Mouse (Mus musculus) heart, embryonic 14.5 days (tissue): ENCODE data around the gene Hebp1. TPM values are rescaled to one million over a fixed set of nuclear protein-coding genes. Genes with fewer than 3 reads are reported as not detected.

Experiments
- ATAC-seq: fragments of 200-750 bp; cut with Nextera tagmentation; 2 replicates; pipeline ENCODE4 v1.8.0; 2017; ENCODE audit warnings: low read depth, moderate TSS enrichment; ENCODE audit not compliant: insufficient number of reproducible peaks, insufficient read depth, low FRiP score
- H3K27ac ChIP-seq, 2 experiments: fragments of 200-500 bp in 1 of 2; fragments of 300-500 bp in 1 of 2; sonication (generic) in 1 of 2; replicated peaks in 1 of 2; 2 replicates each; pipeline ENCODE4 v1.5.1; 2012 to 2014; ENCODE audit warnings: low read depth in 2 of 2, low read length in 2 of 2, control low read depth in 1 of 2, mild to moderate bottlenecking in 1 of 2, mixed read lengths in 1 of 2; ENCODE audit not compliant: control insufficient read depth in 1 of 2, insufficient read depth in 1 of 2
- H3K27me3 ChIP-seq: fragments of 300-500 bp; sonication (generic); 2 replicates; pipeline ENCODE4 v1.6.1; 2014; ENCODE audit warnings: mild to moderate bottlenecking, low read length, control low read depth; ENCODE audit not compliant: control insufficient read depth, insufficient read depth
- H3K36me3 ChIP-seq: fragments of 300-500 bp; sonication (generic); 2 replicates; pipeline ENCODE4 v1.6.1; 2014; ENCODE audit warnings: mild to moderate bottlenecking, control low read depth, low read length, mixed read lengths; ENCODE audit not compliant: control insufficient read depth, insufficient read depth
- H3K4me1 ChIP-seq, 2 experiments: fragments of 200-500 bp in 1 of 2; fragments of 300-500 bp in 1 of 2; sonication (generic) in 1 of 2; 2 replicates each; pipeline ENCODE4 v1.6.1; 2012 to 2014; ENCODE audit warnings: low read length in 2 of 2, control low read depth in 1 of 2, mixed read lengths in 1 of 2; ENCODE audit not compliant: control insufficient read depth in 2 of 2, insufficient read depth in 2 of 2
- H3K4me2 ChIP-seq: fragments of 300-500 bp; sonication (generic); 2 replicates; pipeline ENCODE4 v1.6.1; 2014; ENCODE audit warnings: mild to moderate bottlenecking, low read length
- H3K4me3 ChIP-seq, 2 experiments: fragments of 200-500 bp in 1 of 2; fragments of 300-500 bp in 1 of 2; sonication (generic) in 1 of 2; 2 replicates each; pipeline ENCODE4 v1.5.1; 2012 to 2014; ENCODE audit warnings: low read length in 2 of 2, mild to moderate bottlenecking in 2 of 2, control low read depth in 1 of 2, low read depth in 1 of 2, moderate library complexity in 1 of 2; ENCODE audit not compliant: control insufficient read depth in 1 of 2, insufficient read depth in 1 of 2
- H3K9ac ChIP-seq: fragments of 300-500 bp; sonication (generic); 2 replicates; pipeline ENCODE4 v1.6.1; 2014; ENCODE audit warnings: mild to moderate bottlenecking, low read length
- H3K9me3 ChIP-seq: fragments of 300-500 bp; sonication (generic); 2 replicates; pipeline ENCODE4 v1.6.1; 2016; ENCODE audit warnings: low read length, control low read depth; ENCODE audit not compliant: control insufficient read depth
- WGBS: fragments of 180-500 bp; shearing (Covaris S2); extraction: QIAGEN DNeasy Blood & Tissue Kit; methylation state at CpG from one replicate; pipeline ENCODE4 v1.1.7; 2014; 5-methylcytosine and 5-hydroxymethylcytosine counted together
- polyA plus RNA-seq: library from polyadenylated mRNA; unstranded; fragments of >200 nt; fragmentation: Nextera tagmentation; extraction: Ambion mirVana; gene quantifications from 2 replicates; pipeline ENCODE4 v1.2.1, GENCODE M21; 2014

The Hebp1 gene
- polyA plus RNA-seq, 1 experiment from 2014 or later = 9.2 TPM

DNA sequence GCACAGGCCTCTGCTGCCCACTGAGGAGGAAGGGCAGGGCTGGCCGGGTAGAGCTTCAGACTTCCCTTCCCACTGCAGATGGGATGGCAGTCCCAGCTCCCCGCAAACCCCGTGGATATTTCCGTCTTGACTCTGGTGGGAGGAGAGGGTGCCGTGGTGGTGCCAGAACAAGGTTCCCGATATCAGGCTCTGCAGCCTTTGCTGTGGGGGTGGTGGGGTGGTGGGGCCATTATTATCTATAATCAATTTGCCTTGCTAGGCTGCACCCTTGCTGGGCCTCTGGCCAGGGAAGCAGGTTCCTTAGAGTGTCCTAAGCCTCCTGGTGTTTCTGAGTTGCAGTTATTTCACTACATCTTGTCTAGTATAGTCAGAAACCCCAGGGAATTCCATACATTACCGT is 13.3 kb upstream of the Hebp1 start:
- no peak overlapping the region for H3K27ac ChIP-seq
- 71% methylated on average over 7 of the region's 7 CpGs for whole genome bisulfite sequencing
- H3K9ac ChIP-seq = no peak overlapping the region
- H3K9me3 ChIP-seq = no peaks in the 10 kb centered on the region
- no peak for ATAC-seq
- no peak overlapping the region for H3K4me3 ChIP-seq
- H3K36me3 ChIP-seq = no peaks in the 10 kb centered on the region
- peaks cover 17% of the 10 kb centered on the region; the same call in 1 of the 2 replicates for H3K27me3 ChIP-seq
- no peaks in the 10 kb centered on the region for H3K4me1 ChIP-seq
- H3K4me2 ChIP-seq = no peak overlapping the region

DNA sequence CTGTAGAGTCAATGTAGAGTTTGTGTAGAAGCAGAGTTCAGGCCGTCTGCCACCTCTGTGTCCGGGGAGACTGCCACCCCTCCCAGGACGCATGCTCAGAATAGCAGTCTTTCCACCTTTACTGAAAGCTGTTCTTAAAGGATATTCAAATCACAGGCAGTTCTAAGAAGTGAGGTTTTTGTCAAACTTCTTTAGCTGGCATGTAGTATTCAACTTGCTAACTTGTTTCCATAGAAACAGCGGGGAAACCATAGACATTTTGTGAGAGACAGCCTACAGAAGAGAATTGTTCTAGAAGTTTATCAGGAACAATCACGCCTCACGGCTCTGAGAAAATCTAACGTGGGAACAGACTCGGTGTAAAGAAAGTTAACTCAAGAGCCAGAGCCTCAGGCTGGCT is 9.1 kb upstream of the Hebp1 start:
- ATAC-seq = no peak
- no peak overlapping the region for H3K9ac ChIP-seq
- H3K4me1 ChIP-seq = no peaks in the 10 kb centered on the region
- no peaks in the 10 kb centered on the region for H3K27me3 ChIP-seq
- H3K36me3 ChIP-seq = no peaks in the 10 kb centered on the region
- WGBS = 77% methylated on average over 8 of the region's 8 CpGs
- H3K9me3 ChIP-seq = no peaks in the 10 kb centered on the region
- H3K27ac ChIP-seq = no peak overlapping the region
- no peak overlapping the region for H3K4me3 ChIP-seq
- H3K4me2 ChIP-seq = no peak overlapping the region

DNA sequence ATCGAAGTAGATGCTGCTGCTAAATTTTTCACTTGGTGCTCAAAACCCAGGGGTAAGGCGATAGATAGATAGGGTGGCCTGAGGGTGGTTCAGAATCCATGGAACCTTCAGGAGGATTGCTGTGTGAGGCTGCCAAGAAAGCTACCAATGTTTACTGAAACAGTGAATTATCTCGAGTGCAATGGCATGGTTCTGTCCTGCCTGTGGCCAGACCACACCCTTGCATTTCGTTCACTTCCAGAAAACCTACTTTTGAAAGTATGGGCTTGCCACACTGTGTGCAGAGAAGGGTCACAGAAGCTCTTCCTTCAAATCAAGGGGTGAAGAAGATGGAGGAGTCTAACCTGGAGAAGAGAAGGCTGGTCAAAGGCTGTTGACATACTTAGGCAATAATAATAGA is 8.0 kb upstream of the Hebp1 start:
- H3K9ac ChIP-seq = no peak overlapping the region
- no peak overlapping the region for H3K27ac ChIP-seq
- no peak overlapping the region for H3K4me3 ChIP-seq
- WGBS = 83% methylated on average over 4 of the region's 4 CpGs
- H3K36me3 ChIP-seq = no peaks in the 10 kb centered on the region
- H3K9me3 ChIP-seq = no peaks in the 10 kb centered on the region
- ATAC-seq = no peak
- H3K4me2 ChIP-seq = no peak overlapping the region
- H3K4me1 ChIP-seq = no peaks in the 10 kb centered on the region
- no peaks in the 10 kb centered on the region for H3K27me3 ChIP-seq

DNA sequence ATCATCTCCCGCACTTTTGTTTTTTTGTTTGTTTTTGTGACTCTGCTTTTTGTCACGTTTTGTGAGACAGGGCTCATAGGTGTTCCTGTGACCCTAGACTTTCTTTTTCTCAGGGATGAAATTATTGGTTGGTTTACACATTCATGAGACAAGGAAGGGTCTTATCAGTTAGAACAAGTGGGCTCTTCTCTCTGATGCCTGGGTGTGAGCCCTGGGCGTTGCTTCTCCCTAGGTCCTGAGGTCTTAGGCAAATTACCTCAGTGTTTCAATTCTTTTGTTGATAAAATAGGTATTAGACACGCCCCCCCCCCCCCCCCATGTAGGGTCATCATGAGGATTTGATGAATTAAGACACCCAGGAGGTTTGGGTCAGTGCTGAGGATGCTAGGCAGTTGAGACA is 7.0 kb upstream of the Hebp1 start:
- no peaks in the 10 kb centered on the region for H3K36me3 ChIP-seq
- WGBS = 58% methylated on average over 4 of the region's 4 CpGs
- H3K9ac ChIP-seq = no peak overlapping the region
- no peak overlapping the region for H3K27ac ChIP-seq
- H3K27me3 ChIP-seq = no peaks in the 10 kb centered on the region
- H3K4me1 ChIP-seq = no peaks in the 10 kb centered on the region
- no peak for ATAC-seq
- H3K9me3 ChIP-seq = no peaks in the 10 kb centered on the region
- no peak overlapping the region for H3K4me2 ChIP-seq
- no peak overlapping the region for H3K4me3 ChIP-seq

DNA sequence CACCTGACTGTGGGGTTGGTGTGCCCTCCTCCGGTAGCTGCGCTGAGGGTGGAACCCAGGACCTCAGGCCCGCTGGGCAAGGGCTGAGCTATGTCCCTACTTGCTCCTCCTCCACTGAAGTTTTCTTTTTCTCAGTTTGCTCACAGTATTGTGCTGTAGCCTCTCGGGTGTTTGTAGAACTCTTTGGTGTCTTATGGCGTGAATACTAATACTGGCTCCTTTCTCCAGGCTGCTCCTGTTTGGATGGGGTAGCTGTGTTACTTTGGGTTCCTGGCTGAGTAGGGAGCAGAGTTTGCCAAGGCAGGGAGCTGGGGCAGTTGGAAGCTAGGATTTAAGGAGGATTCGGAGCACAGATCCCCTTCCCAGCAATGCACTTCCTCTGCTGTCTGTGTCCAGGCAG is 5.9 kb upstream of the Hebp1 start:
- Histone ChIP-seq H3K4me3 (no peak overlapping the region), H3K4me2 (no peak overlapping the region), H3K36me3 (no peaks in the 10 kb centered on the region), H3K27me3 (no peaks in the 10 kb centered on the region), H3K4me1 (peaks cover 0 to under 1% of the 10 kb centered on the region in 2 experiments; a peak in 2 of 4 replicates), H3K27ac (no peak overlapping the region), H3K9ac (no peak overlapping the region), H3K9me3 (no peaks in the 10 kb centered on the region)
- no peak for ATAC-seq
- 68% methylated on average over 6 of the region's 6 CpGs for WGBS

DNA sequence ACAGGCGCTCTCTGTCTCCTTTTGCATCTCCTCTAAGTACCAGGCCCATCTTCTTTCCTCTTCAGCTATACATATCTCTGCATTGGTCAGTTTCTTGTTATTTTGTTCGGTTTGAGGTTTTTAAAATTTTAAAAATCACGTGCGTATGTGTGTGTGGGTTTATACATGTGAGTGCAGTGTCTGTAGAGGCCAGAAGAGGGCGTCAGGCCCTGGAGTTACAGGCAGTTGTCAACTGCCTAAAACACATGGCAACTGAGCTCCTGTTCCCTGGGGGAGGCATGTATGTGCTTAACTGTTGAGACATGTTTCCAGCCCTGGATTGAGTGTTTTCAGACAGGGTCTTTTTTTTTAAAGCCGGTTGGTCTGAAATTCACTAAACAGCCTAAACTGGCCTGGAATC is 4.8 kb upstream of the Hebp1 start:
- H3K9ac ChIP-seq = no peak overlapping the region
- H3K4me2 ChIP-seq = no peak overlapping the region
- WGBS = 85% methylated on average over 6 of the region's 6 CpGs
- H3K9me3 ChIP-seq = no peaks in the 10 kb centered on the region
- no peak overlapping the region for H3K27ac ChIP-seq
- H3K27me3 ChIP-seq = no peaks in the 10 kb centered on the region
- ATAC-seq = no peak
- H3K36me3 ChIP-seq = no peaks in the 10 kb centered on the region
- H3K4me1 ChIP-seq = peaks cover 1 to 6% of the 10 kb centered on the region in 2 experiments; a peak in 3 of 4 replicates
- no peak overlapping the region for H3K4me3 ChIP-seq

DNA sequence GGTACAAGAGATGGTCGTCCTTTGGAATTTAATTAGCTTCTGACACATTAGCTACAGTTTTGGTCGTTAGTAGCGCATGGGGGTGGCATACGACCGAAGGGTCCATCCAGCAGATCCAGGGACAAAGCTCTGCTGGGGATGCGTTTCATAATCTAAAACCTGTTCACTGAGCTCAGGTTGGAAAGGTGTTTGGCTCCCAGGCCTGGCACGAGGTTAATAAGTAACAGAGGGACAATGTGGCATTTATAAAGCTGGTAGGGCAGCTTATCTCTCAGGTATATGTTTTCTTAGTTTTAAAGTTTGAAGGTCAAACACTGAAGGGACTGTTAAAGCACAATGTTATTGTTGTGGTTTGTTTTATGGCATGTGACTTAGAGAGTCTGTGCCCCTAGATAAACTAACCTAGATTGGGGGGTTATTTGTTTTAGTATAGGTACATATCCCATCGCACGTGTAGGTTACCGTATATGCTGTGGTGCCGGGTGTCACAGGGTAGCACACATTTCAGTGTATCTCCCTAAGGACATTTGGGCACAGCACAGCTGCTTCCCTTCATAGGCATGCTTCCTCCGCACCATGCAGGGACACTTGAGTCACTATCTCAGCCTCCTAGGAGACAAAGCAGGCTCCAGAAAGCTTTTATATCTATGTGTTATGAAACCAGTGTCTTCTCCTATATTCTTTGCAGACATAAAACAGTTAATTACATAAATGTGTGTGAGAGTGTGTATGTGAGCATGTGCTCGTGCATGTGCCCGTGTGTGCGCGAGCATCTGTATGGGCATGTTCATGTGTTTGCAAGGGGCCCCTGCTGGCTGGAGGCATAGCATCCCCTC is 2.5 kb upstream of the Hebp1 start:
- 86% methylated on average over 16 of the region's 16 CpGs for WGBS
- Histone ChIP-seq H3K4me1 (peaks cover 4 to 6% of the 10 kb centered on the region in 2 experiments; a peak in 3 of 4 replicates), H3K9me3 (no peaks in the 10 kb centered on the region), H3K4me2 (no peak overlapping the region), H3K27me3 (no peaks in the 10 kb centered on the region), H3K27ac (no peak overlapping the region), H3K9ac (no peak overlapping the region), H3K4me3 (no peak overlapping the region), H3K36me3 (no peaks in the 10 kb centered on the region)
- no peak for ATAC-seq

DNA sequence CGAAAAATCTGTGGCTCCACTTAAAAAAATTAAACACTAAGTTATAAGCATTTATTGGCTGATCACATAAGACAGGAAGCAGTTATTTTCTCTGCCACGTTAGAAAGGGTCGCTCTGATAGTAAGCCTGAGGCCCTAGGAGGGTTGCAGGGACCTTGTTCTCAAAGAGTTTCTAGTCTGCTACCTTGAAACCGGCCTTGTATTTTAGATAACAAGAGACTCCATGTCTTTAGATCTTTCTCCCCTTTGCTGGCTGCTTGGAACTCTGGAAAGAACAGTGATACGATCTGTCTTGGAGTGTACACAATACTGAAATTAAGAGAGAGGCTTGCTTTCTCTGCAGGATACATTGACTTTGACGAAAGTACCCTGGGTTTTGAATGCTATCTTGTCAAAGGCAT is 904 bp upstream of the Hebp1 start:
- Histone ChIP-seq H3K4me1 (peaks cover 4 to 6% of the 10 kb centered on the region in 2 experiments; a peak in 3 of 4 replicates), H3K9ac (peak overlapping the region; percentile 83), H3K4me3 (peak overlapping the region in 1 of 2 experiments; percentile 85; a peak in 2 of 4 replicates), H3K27ac (no peak overlapping the region), H3K9me3 (no peaks in the 10 kb centered on the region), H3K36me3 (no peaks in the 10 kb centered on the region), H3K4me2 (peak overlapping the region; percentile 72), H3K27me3 (no peaks in the 10 kb centered on the region)
- WGBS = 58% methylated on average over 6 of the region's 6 CpGs
- no peak for ATAC-seq
